Mouse (Mus musculus): ENCODE results near the gene Mdfi.
"Not testable (repeated sequence)": the region's sequence is repeated elsewhere in the genome, so short reads cannot be mapped to it uniquely, and the experiment has no call there.

The Mdfi gene

DNA sequence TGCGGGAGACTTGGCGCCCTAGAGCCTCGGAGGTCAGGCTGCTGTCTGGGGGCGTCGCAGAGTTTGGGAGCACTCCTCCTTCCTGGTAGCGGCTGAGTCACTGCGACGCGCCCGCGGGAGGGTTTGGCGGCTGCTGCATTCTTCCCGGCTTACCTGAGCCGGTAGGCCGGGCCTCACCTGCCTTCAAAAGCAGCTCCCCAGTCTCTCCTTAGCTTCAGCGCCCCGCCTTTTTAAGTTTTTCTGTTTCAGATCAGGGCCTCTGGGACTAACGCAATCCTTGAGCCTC lies at the start of gene Mdfi:
Mdfi (minus strand) TSS at position 210 of the 286 bp plus-strand sequence.
- no peak for DNase-seq (ENCODE audit: low spot score)

- DNase-seq (ENCODE audit: low spot score), result no peak
Observed at GRCm38 (mm10) chr17:47883099-47883498, 48.6 kb upstream of the Mdfi start.

DNA sequence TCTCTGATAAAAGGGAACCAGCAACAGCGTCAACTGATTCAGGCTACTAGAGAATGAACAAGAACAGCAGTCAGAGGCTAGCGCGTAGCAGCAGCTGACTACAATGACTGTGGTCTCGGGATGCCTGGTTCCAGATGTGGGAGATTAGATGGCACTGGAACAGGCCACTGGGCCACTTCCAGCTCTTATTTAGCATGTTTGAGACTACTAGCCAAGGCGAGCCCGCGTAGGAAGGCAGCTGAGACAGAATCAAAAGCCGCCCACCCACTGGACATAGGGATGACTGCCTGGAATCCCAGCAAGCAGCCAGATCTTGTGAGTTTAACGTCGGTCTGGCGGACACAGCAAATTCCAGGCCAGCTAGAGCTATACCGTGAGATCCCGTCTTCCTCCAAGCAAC lies 46.8 kb upstream of the Mdfi start:
- no peak for DNase-seq (ENCODE audit: low spot score)

DNA sequence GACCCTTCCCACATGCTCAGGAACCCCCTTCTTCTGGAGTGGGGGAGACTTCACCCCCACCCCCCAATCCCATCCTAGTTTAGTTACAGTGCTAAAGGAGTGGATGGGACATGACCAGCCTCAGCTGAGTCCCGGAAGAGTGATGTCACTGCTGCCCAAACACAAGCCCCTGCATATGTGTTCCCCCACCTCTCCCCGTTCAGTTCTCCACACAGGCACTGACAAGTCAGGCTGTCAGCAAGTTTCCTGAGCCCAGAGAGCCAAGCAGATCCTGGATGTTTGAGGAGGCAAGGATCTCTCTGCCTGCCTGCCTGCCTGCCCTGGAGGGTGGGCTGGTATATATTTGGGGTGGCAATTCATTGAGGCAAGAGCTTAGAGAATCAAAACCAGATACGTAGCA lies 44.7 kb upstream of the Mdfi start:
- DNase-seq (ENCODE audit: low spot score), result no peak

DNA sequence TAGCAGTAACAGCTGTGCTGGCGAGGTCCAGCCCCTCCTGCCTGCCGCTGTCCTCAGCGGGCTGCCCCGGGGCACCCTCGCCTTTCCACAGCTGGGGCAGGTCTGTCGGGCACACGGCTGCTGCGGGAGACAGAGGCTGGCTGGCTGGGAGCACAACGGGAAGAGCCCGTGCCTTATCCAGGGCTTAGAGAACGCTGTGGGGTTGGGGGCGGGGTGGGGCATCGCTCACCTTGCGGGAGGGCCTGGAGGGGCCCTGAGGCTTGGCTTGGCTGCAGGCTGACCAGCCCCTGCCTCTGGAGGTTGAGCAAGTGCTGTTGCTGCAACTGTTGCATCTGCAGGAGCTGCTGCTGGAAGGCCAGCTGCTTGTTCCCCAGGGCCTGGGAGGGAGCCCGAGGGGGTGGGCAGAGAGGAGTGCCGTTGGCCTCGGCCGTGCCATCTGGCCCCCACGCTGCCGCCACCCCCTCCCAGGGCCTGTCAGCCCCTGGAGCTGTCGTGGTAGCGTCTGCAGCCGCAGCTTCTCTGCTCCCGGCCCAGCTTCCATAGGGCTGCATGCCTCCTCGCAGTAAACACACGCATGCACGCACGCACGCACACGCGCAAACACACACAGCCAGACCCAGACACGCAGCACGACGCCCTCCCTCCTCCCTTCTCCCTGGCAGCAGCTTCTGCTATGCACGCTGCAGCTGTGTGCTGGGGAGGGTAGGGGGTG lies 44.0 kb upstream of the Mdfi start:
- DNase-seq (ENCODE audit: low spot score), result no peak

GRCm38 (mm10) chr17:47877715-47878377 lies 43.4 kb upstream of the Mdfi start:
- no peak for DNase-seq (ENCODE audit: low spot score)

DNA sequence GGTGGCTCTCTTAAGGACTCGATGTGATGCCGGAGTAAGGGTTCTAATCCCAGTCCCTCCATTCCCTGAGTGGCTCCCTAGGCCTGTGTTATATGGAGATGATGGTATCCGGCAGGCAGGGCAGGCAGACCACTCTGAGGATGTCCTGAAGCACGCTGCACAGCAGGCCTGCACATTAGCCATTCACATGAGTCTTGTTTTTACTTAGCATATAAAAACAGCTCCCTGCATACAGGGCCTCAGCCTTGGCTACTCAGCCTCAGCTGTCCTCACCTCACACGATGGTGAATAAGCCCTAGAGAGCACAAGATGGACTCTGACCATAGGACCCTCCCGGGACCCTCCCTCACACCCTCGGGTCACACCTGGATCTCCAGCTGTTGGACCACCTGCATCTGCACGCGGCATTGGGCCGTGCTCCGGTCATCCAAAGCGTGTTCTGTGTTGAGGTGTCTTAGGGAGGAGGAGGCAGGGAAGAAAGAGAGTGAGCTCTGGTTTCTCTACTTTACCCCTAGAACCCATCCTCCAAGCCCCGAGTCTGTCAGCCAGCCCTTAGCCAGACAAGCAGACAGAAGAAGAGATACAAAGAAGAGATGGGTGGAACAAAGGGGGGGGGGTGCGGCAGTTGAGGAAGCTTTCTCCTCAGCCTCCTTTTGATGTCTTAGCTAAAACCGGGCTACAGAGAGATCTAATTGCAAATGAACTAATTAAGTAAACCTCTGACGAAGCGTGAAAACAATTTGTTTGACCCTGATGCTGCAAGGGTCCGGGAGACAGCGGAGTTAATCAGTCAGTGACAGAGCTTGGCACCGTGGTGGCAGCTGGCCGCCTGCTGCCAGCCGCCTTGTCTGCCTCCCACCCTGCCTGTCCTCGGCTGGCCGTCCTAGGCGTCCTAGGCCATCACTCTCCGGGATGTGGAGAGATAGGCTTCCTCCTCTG lies 42.6 kb upstream of the Mdfi start:
- DNase-seq (ENCODE audit: low spot score), result no peak

DNA sequence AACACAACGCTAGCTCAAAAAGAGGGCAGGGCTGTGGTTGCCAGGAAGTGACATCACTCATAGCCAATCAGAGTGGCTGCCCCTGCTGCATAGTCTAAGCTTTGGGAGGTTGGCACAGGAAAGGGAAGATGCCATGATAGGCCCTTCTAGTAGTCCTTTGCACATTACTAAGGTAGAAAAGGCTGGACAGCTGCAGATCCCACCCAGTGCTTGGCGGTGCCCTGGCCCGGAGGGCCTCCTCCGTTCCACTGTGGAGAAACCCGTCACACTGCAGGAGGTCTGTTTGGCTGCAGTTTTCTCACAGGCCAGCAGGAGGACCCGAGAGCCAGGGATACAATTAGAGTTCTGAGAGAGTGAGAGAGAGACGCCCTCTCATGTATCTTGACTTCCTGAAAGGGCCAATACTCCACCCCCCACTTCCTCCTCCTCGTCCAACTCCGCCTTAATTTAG lies 38.9 kb upstream of the Mdfi start:
- DNase-seq (ENCODE audit: low spot score), result peak; percentile 68

DNA sequence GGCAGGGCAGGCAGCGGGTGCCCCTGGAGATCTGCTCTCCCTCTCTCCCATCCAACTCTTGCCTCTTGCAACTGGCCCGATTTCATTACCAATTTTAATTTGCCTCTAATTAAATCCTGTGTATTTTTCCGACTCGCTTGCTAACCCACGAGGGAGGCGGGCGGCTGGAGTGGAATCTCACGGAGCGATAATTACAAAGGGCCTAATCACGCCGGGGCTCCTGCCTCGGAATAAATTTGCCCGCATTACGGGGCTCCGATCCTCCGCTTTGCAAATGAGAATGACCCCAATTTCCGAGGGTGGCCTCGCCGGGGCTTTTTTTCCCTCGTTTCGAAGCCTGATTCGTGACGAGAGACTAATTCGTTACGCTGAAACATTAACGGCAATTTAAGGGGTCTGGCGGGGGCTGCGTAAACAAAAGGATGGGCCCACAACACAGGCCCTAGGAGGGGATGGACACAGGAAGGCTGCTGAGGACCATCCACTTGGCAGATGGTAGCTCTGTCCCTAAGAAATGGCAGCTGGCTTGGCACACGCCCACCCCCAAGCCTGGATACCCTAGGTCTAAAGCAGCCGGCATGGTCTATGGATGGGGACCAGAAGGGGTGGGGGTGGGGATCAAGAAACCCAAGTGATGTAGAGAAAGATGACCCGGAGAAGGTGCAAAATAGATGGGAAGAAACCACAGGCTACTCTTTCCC lies 38.0 kb upstream of the Mdfi start:
- DNase-seq (ENCODE audit: low spot score), result no peak

- DNase-seq (ENCODE audit: low spot score), result no peak
Observed at GRCm38 (mm10) chr17:47869874-47870273, 35.4 kb upstream of the Mdfi start.

GRCm38 (mm10) chr17:47866037-47866436 lies 31.5 kb upstream of the Mdfi start:
- no peak for DNase-seq (ENCODE audit: low spot score)

DNA sequence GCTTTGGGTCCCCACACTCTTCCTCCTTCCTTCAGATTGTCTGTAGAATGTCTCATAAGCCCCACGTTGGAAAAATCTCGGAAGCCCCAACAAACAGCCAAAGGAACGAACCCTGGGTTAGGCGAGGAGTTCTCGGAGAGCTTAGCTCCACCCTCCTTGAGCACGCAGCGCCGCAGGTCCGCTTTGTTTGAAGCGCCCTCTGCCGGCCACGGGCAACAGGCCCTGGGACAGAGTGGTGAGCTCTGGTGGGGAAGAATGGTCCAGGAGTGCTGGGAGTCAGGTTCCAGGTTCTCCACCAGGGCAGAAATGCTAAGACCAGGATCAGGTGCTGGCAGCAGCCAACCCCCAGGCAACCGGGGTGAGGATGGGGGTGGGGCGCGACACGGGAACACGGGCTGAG lies 30.0 kb upstream of the Mdfi start:
- DNase-seq (ENCODE audit: low spot score), result peak; percentile 63

- no peak for DNase-seq (ENCODE audit: low spot score)
Observed at GRCm38 (mm10) chr17:47863437-47863836, 28.9 kb upstream of the Mdfi start.

GRCm38 (mm10) chr17:47863023-47863422 lies 28.5 kb upstream of the Mdfi start:
- DNase-seq (ENCODE audit: low spot score), result no peak

- DNase-seq (ENCODE audit: low spot score), result no peak
Observed at GRCm38 (mm10) chr17:47855544-47855943, 21.1 kb upstream of the Mdfi start.

DNA sequence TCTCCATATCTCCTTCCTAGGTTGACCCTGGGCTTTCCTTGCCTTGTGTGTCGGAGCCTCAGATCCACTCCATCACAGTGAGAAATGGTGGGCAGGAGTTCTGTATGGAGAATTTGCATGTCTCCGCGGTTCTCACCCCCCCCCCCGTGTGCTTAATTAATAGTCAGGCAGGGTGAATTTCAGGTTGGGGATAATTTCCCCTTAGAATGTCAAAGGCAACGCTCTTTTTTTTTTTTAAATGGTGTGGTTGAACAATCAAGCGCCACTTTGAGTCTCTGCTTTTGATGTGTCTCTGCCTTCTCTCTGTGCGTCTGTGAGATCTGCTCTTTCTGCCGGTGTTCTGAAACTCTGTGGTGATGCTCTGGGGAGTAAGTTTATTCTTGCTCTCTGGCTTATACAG lies 20.4 kb upstream of the Mdfi start:
- no peak for DNase-seq (ENCODE audit: low spot score)

DNA sequence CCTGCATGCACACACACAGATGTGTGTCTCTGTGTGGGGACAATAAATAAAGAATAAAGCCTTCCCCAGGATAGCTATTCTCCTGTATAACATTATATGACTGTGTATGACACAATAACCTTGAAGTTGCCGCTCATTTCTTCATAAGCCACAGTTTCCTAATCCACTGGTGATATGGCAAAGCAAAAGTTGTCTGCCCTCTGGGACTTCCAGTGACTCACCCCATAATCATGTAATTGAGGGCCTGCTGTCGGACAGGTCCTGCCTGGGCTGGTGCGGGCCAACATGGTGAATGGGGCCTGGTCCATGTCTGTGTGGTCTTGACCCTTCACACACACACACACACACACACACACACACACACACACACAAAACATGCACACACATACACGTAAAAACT lies 19.3 kb upstream of the Mdfi start:
- DNase-seq (ENCODE audit: low spot score), result no peak

DNA sequence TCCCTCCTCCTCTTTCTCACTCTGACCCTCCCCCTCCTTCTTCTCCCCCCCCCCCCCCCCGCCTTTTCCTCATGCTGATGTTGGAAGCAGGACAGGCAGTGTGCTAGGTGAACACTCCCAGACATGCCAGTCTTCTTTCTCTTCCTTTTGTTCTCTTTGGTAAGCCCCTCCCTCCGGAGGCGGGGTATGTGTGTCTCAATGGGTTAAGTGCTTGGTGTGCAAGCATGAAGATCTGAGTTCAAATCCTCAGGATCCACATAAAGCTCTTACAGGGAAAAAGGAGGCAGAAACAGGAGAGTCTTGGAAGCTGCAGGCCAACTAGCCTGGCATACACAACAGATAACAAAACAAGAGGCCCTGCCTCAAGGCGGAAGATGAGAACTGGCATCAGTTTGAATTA lies 18.8 kb upstream of the Mdfi start:
- no peak for DNase-seq (ENCODE audit: low spot score)

DNA sequence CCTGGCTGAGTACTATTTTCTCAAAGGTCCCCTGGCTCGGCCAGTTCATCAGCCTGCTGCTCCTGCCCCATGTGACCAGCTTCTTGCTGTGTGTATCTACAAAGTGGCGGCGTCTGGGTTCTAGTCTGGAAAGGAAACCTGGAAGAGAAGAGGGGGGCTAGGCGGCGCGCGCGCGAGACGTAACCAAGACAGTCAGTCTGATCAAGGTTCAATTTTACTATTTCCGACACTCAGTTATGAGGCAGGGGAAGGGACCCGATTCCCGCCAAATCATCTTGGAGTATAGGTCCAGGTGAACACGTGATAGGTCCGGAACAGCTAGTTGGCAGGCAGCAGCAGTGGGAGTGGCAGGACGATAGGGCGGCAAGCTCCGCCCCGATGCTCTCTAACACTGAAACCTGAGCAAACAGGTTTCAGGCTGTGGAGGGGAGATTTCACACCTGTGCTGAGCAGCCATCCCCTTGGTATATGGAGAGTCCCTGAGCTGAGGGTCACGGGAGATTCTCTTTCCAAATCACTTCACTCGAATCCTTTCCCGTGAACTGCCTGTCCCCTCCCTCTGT lies 17.4 kb upstream of the Mdfi start:
- not testable (repeated sequence) for DNase-seq (ENCODE audit: low spot score)

- no peak for DNase-seq (ENCODE audit: low spot score)
Observed at GRCm38 (mm10) chr17:47850639-47851314, 16.3 kb upstream of the Mdfi start.

- DNase-seq (ENCODE audit: low spot score), result no peak
Observed at GRCm38 (mm10) chr17:47850035-47850434, 15.5 kb upstream of the Mdfi start.

Data from c-Kit-positive CD71-positive TER-119-positive erythroid progenitor cells, embryonic 14.5 days (primary cell).